Comparison of ENCODE assay signal across 22 mouse cellular contexts in the genomic region with DNA sequence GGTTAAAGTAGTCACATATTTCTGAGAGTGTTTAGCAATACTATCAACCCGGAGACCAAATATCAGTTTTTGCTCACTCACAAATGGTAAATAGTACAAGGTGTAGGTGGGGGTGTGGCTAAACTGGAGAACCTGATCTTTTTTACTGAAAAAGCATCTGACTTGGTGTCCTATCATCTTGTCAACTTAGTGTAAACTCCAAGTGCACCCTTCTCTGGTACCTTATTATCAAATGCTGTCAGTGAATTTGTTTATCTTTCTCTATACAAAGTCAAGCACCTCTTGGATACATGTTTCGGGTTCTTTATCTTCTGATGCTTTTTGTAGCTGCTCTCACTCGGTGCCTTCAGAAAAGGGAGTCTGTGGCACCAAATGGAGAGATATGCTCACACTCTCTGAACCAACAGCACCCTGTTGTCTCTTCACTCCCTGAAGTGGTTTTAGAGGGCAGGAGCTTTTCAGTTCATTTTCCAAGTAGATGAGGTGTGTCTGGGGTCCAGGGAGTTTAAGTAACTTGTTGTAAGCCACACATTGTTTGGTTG.
DNase-seq lines count a peak whose midpoint lies in the region; ATAC-seq and TF ChIP-seq lines count a peak whose summit lies in the region.
"Had no signal": no experiment of that assay in that cellular context is flagged by ENCODE, and none has a peak within 500 bp of the region (broad histone marks: within the 10 kb centered on the region; RNA-seq: fewer than 3 reads in every experiment).

No protein-coding gene starts in this region.

- H3K9ac ChIP-seq in liver, embryonic 12.5 days: no peak overlapping the region
- H3K9ac ChIP-seq in liver, postnatal 0 days (replicated peaks): no peak overlapping the region
- no peak overlapping the region for H3K9ac ChIP-seq in liver, embryonic 15.5 days
- H3K9ac ChIP-seq: forebrain, embryonic 13.5 days; forebrain, postnatal 0 days; hindbrain, embryonic 14.5 days had no signal

- no peak for DNase-seq in liver, postnatal 0 days
- DNase-seq in R1 (ENCODE audit: low read depth, low spot score): peak; percentile 41
- DNase-seq in limb, embryonic 10.5 days (ENCODE audit: low spot score): no peak
- no peak for DNase-seq in heart, postnatal 25 days (ENCODE audit: low spot score)
- DNase-seq in frontal cortex, postnatal 14 days (ENCODE audit: low spot score in 2 of 2): no peak
- DNase-seq: adrenal gland, adult 2 months; adrenal gland, postnatal 25 days; cerebellum, adult 2 months; cerebellum, postnatal 10 days; forebrain, postnatal 0 days; gastrocnemius, adult 2 months; gastrocnemius, postnatal 36 days; heart, adult 18-20 months; heart, postnatal 10 days had no signal

- H3K9me3 ChIP-seq in liver, embryonic 12.5 days (replicated peaks): no peaks in the 10 kb centered on the region
- H3K9me3 ChIP-seq in liver, postnatal 0 days (ENCODE audit: low read length): no peaks in the 10 kb centered on the region
- H3K9me3 ChIP-seq in liver, embryonic 15.5 days (replicated peaks): no peaks in the 10 kb centered on the region
- H3K9me3 ChIP-seq in limb, embryonic 10.5 days (replicated peaks): no peaks in the 10 kb centered on the region
- H3K9me3 ChIP-seq: embryonic facial prominence, embryonic 10.5 days; forebrain, embryonic 13.5 days; heart, embryonic 10.5 days; hindbrain, embryonic 10.5 days had no signal

- no peak for TF ChIP-seq EP300 in liver, postnatal 0 days (IDR thresholded peaks at IDR 0.05; ENCODE audit: low read depth)

- peaks cover 4% of the 10 kb centered on the region; the same call in 1 of the 2 replicates for H3K27me3 ChIP-seq in liver, embryonic 12.5 days (replicated peaks)
- no peaks in the 10 kb centered on the region for H3K27me3 ChIP-seq in liver, postnatal 0 days (ENCODE audit: insufficient read depth, low read length)
- H3K27me3 ChIP-seq in liver, embryonic 15.5 days: peaks cover 4% of the 10 kb centered on the region; the same call in 1 of the 2 replicates
- peaks cover 93% of the 10 kb centered on the region for H3K27me3 ChIP-seq in limb, embryonic 10.5 days (ENCODE audit: low read depth, poor library complexity, severe bottlenecking)
- H3K27me3 ChIP-seq: Patski had no signal

- peak; percentile 78 for ATAC-seq in liver, embryonic 12.5 days
- ATAC-seq in liver, postnatal 0 days: no peak
- peak; percentile 73 for ATAC-seq in liver, embryonic 15.5 days (ENCODE audit: insufficient read depth)
- ATAC-seq: forebrain, embryonic 13.5 days; forebrain, postnatal 0 days; Patski had no signal

- peak overlapping the region; percentile 70 for H3K27ac ChIP-seq in liver, embryonic 12.5 days
- H3K27ac ChIP-seq in liver, postnatal 0 days (ENCODE audit: low read depth): no peak overlapping the region
- H3K27ac ChIP-seq in liver, embryonic 15.5 days (replicated peaks): no peak overlapping the region
- no peak overlapping the region for H3K27ac ChIP-seq in limb, embryonic 10.5 days
- H3K27ac ChIP-seq: embryonic facial prominence, embryonic 10.5 days; forebrain, embryonic 13.5 days; gastrocnemius, adult 2 months; heart, embryonic 10.5 days; hindbrain, embryonic 10.5 days; hindbrain, embryonic 14.5 days had no signal

- WGBS in liver, embryonic 12.5 days (ENCODE audit: insufficient replicate concordance): 36% methylated on average over 3 of the region's 3 CpGs
- 47% methylated on average over 3 of the region's 3 CpGs for WGBS in liver, postnatal 0 days (ENCODE audit: insufficient replicate concordance)
- WGBS in liver, embryonic 15.5 days (ENCODE audit: insufficient replicate concordance): 32% methylated on average over 3 of the region's 3 CpGs
- WGBS in limb, embryonic 10.5 days: 89% methylated on average over 3 of the region's 3 CpGs

- TF ChIP-seq CTCF in liver, postnatal 0 days (IDR thresholded peaks at IDR 0.05; ENCODE audit: low read depth): no peak

- peaks cover 23% of the 10 kb centered on the region for H3K4me1 ChIP-seq in liver, embryonic 12.5 days
- H3K4me1 ChIP-seq in liver, postnatal 0 days (ENCODE audit: insufficient read depth): no peaks in the 10 kb centered on the region
- no peaks in the 10 kb centered on the region; the same call in 1 of the 2 replicates for H3K4me1 ChIP-seq in liver, embryonic 15.5 days (replicated peaks)
- peaks cover 7% of the 10 kb centered on the region for H3K4me1 ChIP-seq in limb, embryonic 10.5 days
- H3K4me1 ChIP-seq: hindbrain, embryonic 10.5 days had no signal

- H3K4me3 ChIP-seq in liver, embryonic 12.5 days: no peak overlapping the region
- no peak overlapping the region for H3K4me3 ChIP-seq in liver, postnatal 0 days (ENCODE audit: low read depth, low read length)
- no peak overlapping the region for H3K4me3 ChIP-seq in liver, embryonic 15.5 days (replicated peaks)
- H3K4me3 ChIP-seq in limb, embryonic 10.5 days: no peak overlapping the region
- H3K4me3 ChIP-seq: embryonic facial prominence, embryonic 10.5 days; forebrain, embryonic 13.5 days; gastrocnemius, adult 2 months; heart, embryonic 10.5 days; hindbrain, embryonic 10.5 days had no signal

- H3K4me2 ChIP-seq in liver, embryonic 12.5 days: no peak overlapping the region
- H3K4me2 ChIP-seq in liver, postnatal 0 days (ENCODE audit: low read depth, low read length): no peak overlapping the region
- no peak overlapping the region for H3K4me2 ChIP-seq in liver, embryonic 15.5 days
- H3K4me2 ChIP-seq: forebrain, embryonic 13.5 days; hindbrain, embryonic 14.5 days had no signal

- intact Hi-C loops in heart, postnatal 25 days (cut with DNase I): loop anchor here (5.0 kb wide), 1 partner anchor 185 kb away; a partner anchor contains a TSS

- H3K36me3 ChIP-seq in liver, embryonic 12.5 days: no peaks in the 10 kb centered on the region
- no peaks in the 10 kb centered on the region for H3K36me3 ChIP-seq in liver, postnatal 0 days (replicated peaks; ENCODE audit: insufficient read depth, low read length)
- no peaks in the 10 kb centered on the region for H3K36me3 ChIP-seq in liver, embryonic 15.5 days (replicated peaks)
- H3K36me3 ChIP-seq in limb, embryonic 10.5 days: no peaks in the 10 kb centered on the region
- H3K36me3 ChIP-seq: embryonic facial prominence, embryonic 10.5 days; heart, embryonic 10.5 days; hindbrain, embryonic 10.5 days had no signal
